Mouse (Mus musculus): Measurements from ENCODE around the gene Cox14.
A peak's percentile ranks its signal among the peaks of the same experiment; 100 is the strongest.
"Not testable (repeated sequence)": the region's sequence is repeated elsewhere in the genome, so short reads cannot be mapped to it uniquely, and the experiment has no call there.

The Cox14 gene

DNA sequence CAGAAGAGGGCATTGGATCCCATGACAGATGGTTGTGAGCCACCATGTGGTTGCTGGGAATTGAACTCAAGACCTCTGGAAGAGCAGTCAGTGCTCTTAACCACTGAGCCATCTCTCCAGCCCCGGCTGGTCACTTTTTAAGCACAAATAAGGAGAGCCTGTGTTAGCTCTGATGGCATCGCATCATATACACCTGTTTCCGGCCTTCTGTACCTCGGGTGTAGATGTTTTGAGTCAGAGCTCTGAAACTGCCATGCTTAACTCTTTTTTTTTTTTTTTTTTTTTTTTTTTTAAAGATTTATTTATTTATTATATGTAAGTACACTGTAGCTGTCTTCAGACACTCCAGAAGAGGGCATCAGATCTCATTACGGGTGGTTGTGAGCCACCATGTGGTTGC, 1.6 kb downstream of the Cox14 start:
- DNase-seq (ENCODE audit: low spot score in 2 of 2): not testable (repeated sequence)

DNA sequence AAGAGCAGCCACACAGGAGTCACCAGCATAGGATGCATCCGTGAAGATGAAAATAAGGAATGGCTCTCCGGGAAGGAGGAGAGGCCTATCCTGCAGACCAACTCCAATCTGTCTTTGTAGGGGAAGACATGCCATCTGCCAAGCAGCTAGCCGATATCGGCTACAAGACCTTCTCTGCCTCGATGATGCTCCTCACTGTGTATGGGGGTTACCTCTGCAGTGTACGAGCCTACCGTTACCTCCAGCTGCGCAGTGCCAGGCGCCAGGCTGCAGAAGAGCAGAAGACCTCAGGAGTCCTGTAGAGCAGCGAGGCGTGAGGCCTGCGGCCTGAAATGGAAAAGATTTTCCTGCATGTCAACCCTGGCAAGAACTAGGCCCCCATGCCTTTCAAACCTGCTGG, 2.1 kb downstream of the Cox14 start:
- DNase-seq (ENCODE audit: low spot score in 2 of 2): no peak

DNA sequence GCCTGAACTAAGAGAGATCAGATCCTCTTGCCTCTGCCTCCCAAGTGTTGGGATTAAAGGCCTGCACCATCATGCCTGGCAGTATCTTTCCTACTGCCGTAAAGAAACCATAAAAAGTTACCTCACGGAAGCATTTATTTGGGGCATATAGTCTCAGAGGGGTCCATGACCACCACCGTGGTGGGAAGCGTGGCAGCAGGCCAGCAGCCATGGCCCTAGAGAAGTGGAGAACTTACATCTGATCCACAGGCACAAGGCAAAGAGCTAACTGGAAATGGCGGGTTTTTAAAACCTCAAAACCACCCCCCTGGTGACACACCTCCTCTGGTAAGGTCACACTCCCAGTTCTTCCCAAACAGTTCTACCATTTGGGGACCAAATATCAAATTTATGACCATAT, 2.8 kb downstream of the Cox14 start:
- no peak for DNase-seq (ENCODE audit: low spot score in 2 of 2)

DNA sequence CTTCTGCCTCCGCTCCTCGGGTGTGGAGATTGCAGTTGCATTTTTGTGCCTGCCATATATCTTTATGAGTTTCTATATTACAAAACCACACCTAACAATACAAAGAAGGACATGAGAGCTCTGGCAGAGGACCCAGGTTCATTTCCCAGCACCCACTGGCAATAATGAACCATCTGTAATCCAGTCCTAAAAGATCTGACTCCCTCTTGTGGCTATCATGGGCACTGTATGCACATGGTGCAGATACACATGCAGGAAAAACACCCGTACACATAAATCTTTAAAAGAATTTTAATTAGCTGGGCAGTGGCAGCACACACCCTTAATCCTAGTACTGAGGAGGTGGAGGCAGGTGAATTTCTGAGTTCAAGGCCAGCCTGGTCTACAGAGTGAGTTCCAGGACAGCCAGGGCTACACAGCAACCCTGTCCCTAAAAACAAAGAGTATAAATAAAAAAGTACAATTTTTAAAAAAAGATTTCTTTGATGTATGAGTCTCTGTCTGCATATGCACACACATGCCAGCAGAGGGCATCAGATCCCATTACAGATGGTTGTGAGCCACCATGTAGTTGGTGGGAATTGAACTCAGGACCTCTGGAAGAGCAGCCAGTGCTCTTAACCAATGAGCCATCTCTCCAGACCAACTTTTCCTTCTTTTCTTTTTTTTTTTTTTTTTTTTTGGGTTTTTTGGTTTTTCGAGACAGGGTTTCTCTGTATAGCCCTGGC, 3.8 kb downstream of the Cox14 start:
- no peak for DNase-seq (ENCODE audit: low spot score in 2 of 2)

DNA sequence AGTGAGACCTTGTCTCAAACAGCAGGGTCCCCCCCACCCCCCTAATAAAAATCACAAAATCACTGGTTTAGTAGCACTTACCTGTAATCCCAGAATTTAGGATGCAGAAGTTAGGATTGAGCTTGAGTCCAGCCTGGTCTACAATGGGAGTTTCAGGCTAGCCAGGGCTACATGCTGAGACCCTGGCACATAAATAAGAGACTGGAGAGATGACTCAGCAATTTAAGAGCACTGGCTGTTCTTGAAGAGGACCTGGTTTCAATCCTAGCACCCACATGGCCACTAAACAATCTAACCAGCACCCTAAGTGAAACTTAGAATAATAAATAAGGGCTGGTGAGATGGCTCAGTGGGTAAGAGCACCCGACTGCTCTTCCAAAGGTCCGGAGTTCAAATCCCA, 5.7 kb downstream of the Cox14 start:
- no peak for DNase-seq (ENCODE audit: low spot score in 2 of 2)

DNA sequence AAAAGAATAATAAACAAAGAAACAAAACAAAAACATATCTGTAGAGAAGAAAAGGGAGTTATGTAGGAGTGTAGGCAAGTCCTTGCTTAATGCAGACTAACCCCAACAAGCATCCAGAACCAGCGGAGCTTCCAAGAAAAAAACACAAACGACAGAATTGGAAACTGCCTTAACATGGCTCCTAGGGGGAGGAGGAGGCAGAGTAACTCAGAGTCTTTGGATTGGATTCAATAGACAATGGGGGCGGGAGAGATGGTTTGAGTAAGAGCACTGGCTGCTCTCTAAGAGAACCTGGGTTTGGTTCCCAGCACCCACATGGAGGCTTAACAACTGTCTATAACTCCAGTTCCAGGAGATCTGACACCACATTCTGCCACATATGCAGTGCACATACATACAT, 6.3 kb downstream of the Cox14 start:
- DNase-seq (ENCODE audit: low spot score in 2 of 2): no peak

DNA sequence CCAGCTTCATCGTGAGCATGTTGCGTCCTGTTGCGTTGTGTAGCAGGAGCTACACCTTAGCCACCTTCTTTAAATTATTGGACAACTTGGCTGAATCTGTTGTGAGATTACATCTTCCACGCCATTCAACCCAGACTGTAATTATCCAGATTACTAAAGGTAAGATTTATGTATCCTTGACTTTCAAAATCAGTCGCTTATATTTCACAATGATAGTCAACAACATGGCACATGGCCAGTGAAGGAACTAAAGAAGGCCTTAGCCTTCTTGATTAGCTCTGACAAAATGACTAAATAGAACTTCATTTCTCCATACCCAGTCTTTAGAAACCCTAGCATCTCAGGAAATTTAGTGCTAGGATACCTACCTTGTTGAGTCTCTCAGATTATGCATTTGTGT, 7.8 kb downstream of the Cox14 start:
- no peak for DNase-seq (ENCODE audit: low spot score in 2 of 2)

DNA sequence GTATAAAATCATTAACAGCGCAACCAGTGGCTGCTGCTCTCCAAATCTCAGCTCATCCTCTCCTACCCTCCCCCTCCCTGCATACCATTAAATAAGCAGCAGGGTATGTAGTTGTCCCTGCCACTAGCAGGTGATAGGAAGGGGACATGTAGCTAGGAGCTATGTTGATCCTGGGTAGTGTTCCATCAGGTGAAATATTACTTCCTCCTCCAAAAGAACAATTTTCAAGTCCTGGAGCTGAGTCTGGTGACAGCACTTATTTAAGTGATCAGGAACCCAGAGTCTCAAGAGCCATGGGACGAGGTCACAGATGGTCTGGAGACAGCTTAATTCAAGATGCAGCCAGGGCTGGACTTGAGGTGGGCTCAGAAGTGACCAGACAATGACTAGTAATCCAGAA, 10.2 kb downstream of the Cox14 start:
- DNase-seq (ENCODE audit: low spot score in 2 of 2): peak; percentile 100

DNA sequence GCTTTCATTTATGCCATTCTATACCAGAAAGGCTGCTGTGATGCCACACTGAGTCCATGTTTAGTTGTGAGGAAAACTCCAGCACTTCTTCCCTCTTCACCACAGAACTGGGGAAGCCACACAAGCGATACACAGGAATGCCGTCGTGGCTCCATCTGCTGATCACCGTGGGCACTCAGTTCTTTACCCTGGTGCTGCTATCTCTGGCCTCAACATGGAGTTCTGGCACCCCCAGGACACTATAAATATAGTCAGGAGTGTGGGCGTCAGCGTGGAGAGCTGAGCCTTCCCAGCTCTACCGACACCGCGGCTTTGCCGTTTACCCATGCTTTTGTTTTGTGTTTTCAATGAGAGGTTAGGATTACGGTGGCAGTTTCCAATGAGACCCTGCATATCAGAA, 11.3 kb downstream of the Cox14 start:
- DNase-seq (ENCODE audit: low spot score in 2 of 2): no peak

DNA sequence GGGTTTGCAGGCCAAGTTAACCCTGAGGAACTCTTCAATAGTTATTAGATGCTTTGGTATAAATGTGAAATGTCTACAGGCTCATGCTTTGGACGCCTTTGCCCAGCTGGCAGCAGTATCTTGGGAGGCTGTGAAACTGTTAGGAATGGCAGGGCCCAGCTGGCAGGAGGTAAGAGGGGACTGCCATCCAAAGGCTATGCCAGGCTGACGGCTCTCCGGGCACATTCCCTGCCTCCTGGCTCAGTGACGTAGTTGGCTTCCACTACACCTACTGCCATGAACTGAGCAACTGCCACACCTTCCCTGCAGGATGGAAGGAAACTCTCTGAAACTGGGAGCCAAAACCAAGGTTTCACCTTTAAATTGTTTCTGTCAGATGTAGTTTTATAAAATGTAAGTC, 14.8 kb downstream of the Cox14 start:
- DNase-seq (ENCODE audit: low spot score in 2 of 2): no peak

DNA sequence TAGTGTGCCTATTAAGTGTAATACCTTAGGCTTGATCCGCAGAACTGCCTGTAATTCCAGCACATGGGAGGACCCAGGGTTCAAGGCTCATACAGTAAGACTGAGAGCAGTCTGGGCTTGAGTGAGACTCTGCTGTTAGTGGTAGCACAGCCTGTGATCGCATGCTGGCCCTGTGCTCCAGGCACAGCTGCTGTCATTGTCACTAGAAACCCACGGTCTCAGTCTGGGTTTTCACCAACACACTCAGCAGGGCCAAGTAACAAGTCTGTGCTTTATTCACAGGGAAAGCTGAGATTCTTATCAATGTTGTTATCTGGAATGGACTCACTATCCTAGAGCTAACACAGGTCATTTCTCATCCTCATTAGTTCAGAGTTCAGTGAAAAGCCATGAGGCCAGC, 28.8 kb downstream of the Cox14 start:
- no peak for DNase-seq (ENCODE audit: low spot score in 2 of 2)

DNA sequence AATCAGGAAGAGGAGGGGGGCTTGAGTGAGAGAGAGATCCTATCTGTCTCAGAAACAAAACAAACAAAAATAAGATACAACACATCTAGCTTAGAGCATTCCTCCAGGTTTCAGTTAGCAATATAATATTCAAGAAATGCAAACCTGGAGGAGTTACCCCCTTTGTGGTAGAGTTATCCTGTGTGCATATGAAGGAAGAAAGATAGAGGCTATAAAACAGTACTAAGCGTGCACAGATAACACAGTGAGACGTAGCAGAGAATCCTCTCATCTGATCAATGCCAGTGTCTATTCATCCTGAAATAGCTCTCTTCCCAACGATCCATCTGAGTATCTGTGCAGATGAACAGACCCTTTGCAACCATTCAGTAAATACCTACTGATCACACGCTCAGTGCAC, 42.0 kb downstream of the Cox14 start:
- DNase-seq (ENCODE audit: low spot score in 2 of 2): no peak

DNA sequence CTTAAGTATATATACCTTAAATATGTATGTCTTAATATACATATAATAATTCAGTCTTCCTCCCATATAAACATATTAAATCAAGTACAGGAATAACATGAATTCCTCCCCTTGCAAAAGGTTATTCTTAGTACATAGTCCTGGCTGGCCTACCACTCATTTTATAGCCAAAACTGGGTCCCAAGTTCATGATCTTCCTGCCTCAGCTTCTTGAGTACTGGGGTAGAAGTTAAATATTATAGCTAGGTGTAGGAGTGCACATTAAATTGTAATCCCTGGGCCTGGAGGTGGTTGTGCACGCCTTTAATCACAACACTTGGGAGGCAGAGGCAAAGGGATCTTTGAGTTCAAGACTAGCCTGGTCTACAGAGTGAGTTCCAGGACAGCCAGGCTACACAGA, 43.3 kb downstream of the Cox14 start:
- DNase-seq (ENCODE audit: low spot score in 2 of 2): no peak

DNA sequence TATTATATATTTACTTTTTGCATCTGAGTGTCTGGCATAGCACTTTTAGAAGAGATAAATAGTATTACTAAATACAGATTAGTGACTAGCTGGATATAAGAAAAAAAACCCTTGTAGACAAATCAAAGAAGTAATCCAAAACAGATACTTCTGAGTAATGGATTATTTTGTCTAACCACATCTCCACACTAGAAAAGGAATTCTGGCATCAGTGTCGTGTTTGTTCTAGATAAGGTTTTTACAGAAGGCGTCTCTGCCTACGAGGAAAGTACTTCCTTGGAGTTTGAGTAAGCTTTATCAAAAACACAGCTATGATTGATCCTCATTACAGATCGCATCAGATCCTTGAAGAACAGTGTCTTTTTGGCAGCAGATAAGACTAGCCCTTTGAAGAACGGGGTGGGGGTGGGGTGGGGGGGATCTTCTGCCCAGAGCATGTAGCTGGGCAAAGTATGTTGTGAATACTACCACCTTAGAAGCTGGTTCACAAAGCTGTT, 45.6 kb downstream of the Cox14 start:
- no peak for DNase-seq (ENCODE audit: low spot score in 2 of 2)

DNA sequence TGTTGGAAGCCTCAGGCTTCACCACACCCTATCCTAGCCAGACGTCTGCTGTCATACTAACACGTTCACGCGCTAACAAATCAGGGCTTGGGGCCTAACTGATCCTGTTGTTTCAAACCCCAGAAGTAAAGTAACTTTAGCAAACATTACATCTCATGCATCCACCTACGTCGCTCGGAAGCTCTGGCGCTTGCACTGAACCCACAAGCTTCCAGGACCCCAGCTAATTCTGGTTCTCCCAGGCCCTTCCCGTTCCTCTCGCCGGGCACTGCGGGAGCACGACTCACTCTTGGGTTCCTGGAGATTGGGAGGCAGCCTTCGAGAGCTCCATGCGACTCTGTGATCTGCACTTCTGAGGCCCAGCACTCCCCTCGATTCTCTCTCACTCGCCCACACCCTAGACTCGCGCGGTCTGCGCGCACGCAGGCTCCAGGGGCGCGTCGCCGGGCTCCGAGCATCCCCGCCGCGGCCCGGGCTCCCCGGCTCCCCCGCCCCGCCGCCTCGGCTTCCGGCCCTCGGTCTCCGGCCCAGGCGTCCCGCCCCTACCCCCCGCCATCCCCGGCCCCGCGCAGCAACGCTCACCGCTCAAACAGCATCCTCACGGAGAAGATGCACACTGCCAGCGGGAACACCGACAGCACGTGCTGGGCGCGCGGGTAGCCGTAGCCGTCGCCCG, 46.3 kb downstream of the Cox14 start:
- peak; percentile 22 to 37 for DNase-seq (ENCODE audit: low spot score in 2 of 2)

DNA sequence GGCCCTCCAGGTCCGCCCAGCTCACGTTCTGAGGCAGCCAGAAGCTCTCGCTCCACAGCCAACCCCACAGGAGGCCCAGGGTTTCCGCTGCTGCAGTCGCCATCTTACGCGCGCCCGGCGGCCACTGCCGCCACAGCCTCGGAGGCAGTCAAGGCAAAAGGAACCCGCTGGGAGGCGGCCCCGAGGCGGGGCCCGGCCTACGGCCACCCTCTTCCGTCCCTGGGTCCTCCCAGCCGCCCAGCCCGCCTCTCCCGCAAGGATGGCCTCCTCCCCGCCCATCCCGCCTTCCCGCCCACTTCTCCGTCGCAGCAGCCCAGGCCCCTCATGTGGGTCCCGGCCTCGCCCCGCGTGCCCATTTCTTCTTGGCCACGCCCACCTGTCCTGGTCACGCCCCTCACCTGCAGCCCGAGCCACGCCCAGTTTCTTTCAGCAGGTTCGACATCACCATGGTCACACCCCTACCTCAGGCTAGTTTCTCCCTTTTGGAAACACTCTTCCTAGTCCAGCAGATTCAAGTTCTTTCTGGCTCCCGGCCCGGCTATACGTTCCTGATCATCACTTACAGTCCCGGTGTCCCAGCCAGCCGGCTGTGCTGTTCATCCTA, 47.0 kb downstream of the Cox14 start:
- DNase-seq (ENCODE audit: low spot score in 2 of 2): peak; percentile 63 to 73

DNA sequence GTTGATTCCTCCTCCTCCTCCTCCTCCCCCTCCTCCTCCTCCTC, 47.3 kb downstream of the Cox14 start, which contains the start of gene Cers5:
Cers5 (minus strand) TSS at position 5 of the 44 bp plus-strand sequence.
- not testable (repeated sequence) for DNase-seq (ENCODE audit: low spot score in 2 of 2)

DNA sequence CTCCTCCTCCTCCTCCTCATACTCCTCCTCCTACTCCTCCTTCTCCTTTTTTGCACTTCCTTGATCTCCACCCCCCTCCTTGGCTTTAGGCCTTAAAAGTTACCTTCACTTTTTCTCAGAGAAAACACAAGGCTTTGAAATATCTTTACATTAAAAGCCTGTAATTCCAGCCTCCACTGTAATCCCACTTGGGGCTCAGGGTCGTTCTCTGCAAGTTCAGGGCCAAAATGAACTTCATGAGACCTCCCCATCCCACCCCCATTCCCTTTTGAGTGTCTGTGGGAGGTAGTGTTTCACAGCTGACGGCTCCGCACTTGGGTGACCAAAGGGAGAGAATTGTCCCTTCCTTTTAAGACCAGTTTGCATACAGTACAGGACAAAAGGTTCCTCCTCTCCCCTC, 47.5 kb downstream of the Cox14 start:
- DNase-seq (ENCODE audit: low spot score in 2 of 2): no peak

Measured in frontal cortex, postnatal 25 days (tissue).